Mouse (Mus musculus): Measurements from ENCODE around the gene Ier3. TPM values are rescaled to one million over a fixed set of nuclear protein-coding genes. Genes with fewer than 3 reads are reported as not detected.
A peak's percentile ranks its signal among the peaks of the same experiment; 100 is the strongest.

Ier3 gene
- 1 to 10 TPM; 4.6 to 5.4 TPM for total RNA-seq (2021)
- long read RNA-seq, experiment 1, partial matches to known transcripts = 0 of 2 reads
- long read RNA-seq, experiment 1, other reads (novel, unspliced or antisense) = 0 of 2 reads
- long read RNA-seq, experiment 2, partial matches to known transcripts = 0 of 1 reads
- long read RNA-seq, experiment 2, other reads (novel, unspliced or antisense) = 0 of 1 reads

GRCm38 (mm10) chr17:35821439-35822430 lies at the start of gene Ier3:
Gene Ier3 (plus strand): TSS chr17:35821684.
- intact Hi-C loops (cut with DNase I; ENCODE audit: low total_unique reads) = no loop called here
- DNase-seq = peak; percentile 83

- intact Hi-C loops (cut with DNase I; ENCODE audit: low total_unique reads) = no loop called here
- peak; percentile 82 for DNase-seq
Measured at GRCm38 (mm10) chr17:35776811-35777609, 44.5 kb upstream of the Ier3 start.

- DNase-seq = no peak
- intact Hi-C loops (cut with DNase I; ENCODE audit: low total_unique reads) = no loop called here
Measured at GRCm38 (mm10) chr17:35778965-35779364, 42.5 kb upstream of the Ier3 start.

- intact Hi-C loops (cut with DNase I; ENCODE audit: low total_unique reads) = no loop called here
- DNase-seq = no peak
Measured at GRCm38 (mm10) chr17:35779466-35780205, 41.8 kb upstream of the Ier3 start.

GRCm38 (mm10) chr17:35780362-35780761 lies 41.1 kb upstream of the Ier3 start:
- intact Hi-C loops (cut with DNase I; ENCODE audit: low total_unique reads) = no loop called here
- no peak for DNase-seq

GRCm38 (mm10) chr17:35782398-35782797 lies 39.1 kb upstream of the Ier3 start:
- intact Hi-C loops (cut with DNase I; ENCODE audit: low total_unique reads) = no loop called here
- DNase-seq = no peak

GRCm38 (mm10) chr17:35782924-35783323 lies 38.6 kb upstream of the Ier3 start:
- no peak for DNase-seq
- intact Hi-C loops (cut with DNase I; ENCODE audit: low total_unique reads) = no loop called here

GRCm38 (mm10) chr17:35783944-35784343 lies 37.5 kb upstream of the Ier3 start:
- intact Hi-C loops (cut with DNase I; ENCODE audit: low total_unique reads) = no loop called here
- no peak for DNase-seq

GRCm38 (mm10) chr17:35785140-35785539 lies 36.3 kb upstream of the Ier3 start:
- intact Hi-C loops (cut with DNase I; ENCODE audit: low total_unique reads) = no loop called here
- DNase-seq = no peak

- intact Hi-C loops (cut with DNase I; ENCODE audit: low total_unique reads) = no loop called here
Measured at GRCm38 (mm10) chr17:35787493-35787892, 34.0 kb upstream of the Ier3 start.

GRCm38 (mm10) chr17:35788025-35788424 lies 33.5 kb upstream of the Ier3 start:
- no peak for DNase-seq

More at GRCm38 (mm10) chr17:35787493-35787892, 34.0 kb upstream of the Ier3 start:
- DNase-seq = no peak

GRCm38 (mm10) chr17:35790933-35791332 lies 30.6 kb upstream of the Ier3 start:
- intact Hi-C loops (cut with DNase I; ENCODE audit: low total_unique reads) = no loop called here
- no peak for DNase-seq

More at GRCm38 (mm10) chr17:35788025-35788424, 33.5 kb upstream of the Ier3 start:
- intact Hi-C loops (cut with DNase I; ENCODE audit: low total_unique reads) = no loop called here

GRCm38 (mm10) chr17:35792837-35793236 lies 28.6 kb upstream of the Ier3 start:
- intact Hi-C loops (cut with DNase I; ENCODE audit: low total_unique reads) = no loop called here
- DNase-seq = no peak

- intact Hi-C loops (cut with DNase I; ENCODE audit: low total_unique reads) = no loop called here
- no peak for DNase-seq
Measured at GRCm38 (mm10) chr17:35795099-35795498, 26.4 kb upstream of the Ier3 start.

GRCm38 (mm10) chr17:35795656-35796055 lies 25.8 kb upstream of the Ier3 start:
- intact Hi-C loops (cut with DNase I; ENCODE audit: low total_unique reads) = no loop called here
- DNase-seq = no peak

- intact Hi-C loops (cut with DNase I; ENCODE audit: low total_unique reads) = no loop called here
- DNase-seq = no peak
Measured at GRCm38 (mm10) chr17:35796835-35797234, 24.6 kb upstream of the Ier3 start.

- no peak for DNase-seq
- intact Hi-C loops (cut with DNase I; ENCODE audit: low total_unique reads) = no loop called here
Measured at GRCm38 (mm10) chr17:35800905-35801304, 20.6 kb upstream of the Ier3 start.

- no peak for DNase-seq
- intact Hi-C loops (cut with DNase I; ENCODE audit: low total_unique reads) = no loop called here
Measured at GRCm38 (mm10) chr17:35803020-35803419, 18.5 kb upstream of the Ier3 start.

- intact Hi-C loops (cut with DNase I; ENCODE audit: low total_unique reads) = no loop called here
Measured at GRCm38 (mm10) chr17:35803858-35804399, 17.6 kb upstream of the Ier3 start.

More at GRCm38 (mm10) chr17:35803858-35804399, 17.6 kb upstream of the Ier3 start:
- no peak for DNase-seq

Measured in gastrocnemius, postnatal 14 days (tissue).